Mouse (Mus musculus) spleen, adult 2 months (tissue): ENCODE results near the gene Pnldc1. TPM values are rescaled to one million over a fixed set of nuclear protein-coding genes. Genes with fewer than 3 reads are reported as not detected.
"Not testable (repeated sequence)": the region's sequence is repeated elsewhere in the genome, so short reads cannot be mapped to it uniquely, and the experiment has no call there.

Source experiments
- DNase-seq, 2 experiments: peaks; one replicate each; pipeline versions ENCODE4 v3.0.0 to v3.0.0-alpha.2; 2012 to 2021; ENCODE audit warnings: low spot score in 2 of 2, low read depth in 1 of 2
- H3K27ac ChIP-seq: fragments of 200-500 bp; 2 replicates; pipeline ENCODE4 v1.5.1; 2012; ENCODE audit warnings: low read length, inconsistent platforms; ENCODE audit not compliant: insufficient read depth
- H3K27me3 ChIP-seq: fragments of 200-500 bp; 2 replicates; pipeline ENCODE4 v1.6.1; 2012; ENCODE audit warnings: mild to moderate bottlenecking, moderate library complexity, low read length, inconsistent platforms; ENCODE audit not compliant: control insufficient read depth, insufficient read depth
- H3K36me3 ChIP-seq: fragments of 200-500 bp; 2 replicates; pipeline ENCODE4 v1.6.1; 2012; ENCODE audit warnings: mild to moderate bottlenecking, low read length, inconsistent platforms; ENCODE audit not compliant: control insufficient read depth, insufficient read depth
- H3K4me1 ChIP-seq: fragments of 200-500 bp; 2 replicates; pipeline ENCODE4 v1.6.1; 2011; ENCODE audit warnings: inconsistent platforms; ENCODE audit not compliant: control insufficient read depth, insufficient read depth, insufficient read length
- H3K4me3 ChIP-seq: fragments of 200-500 bp; 2 replicates; pipeline ENCODE4 v1.5.1; 2011; ENCODE audit warnings: mild to moderate bottlenecking, inconsistent platforms; ENCODE audit not compliant: insufficient read depth, insufficient read length; ENCODE audit errors: extremely low read depth
- CTCF ChIP-seq: fragments of 200-500 bp; IDR thresholded peaks from 2 replicates; pipeline ENCODE4 v1.5.1; 2011; ENCODE audit warnings: mild to moderate bottlenecking, inconsistent platforms; ENCODE audit not compliant: insufficient read depth, insufficient read length, insufficient replicate concordance; ENCODE audit errors: extremely low read depth
- POLR2A ChIP-seq: fragments of 200-500 bp; IDR thresholded peaks from 2 replicates; pipeline ENCODE4 v1.6.1; 2011; ENCODE audit warnings: low read depth, low read length, inconsistent platforms
- WGBS: fragments of 180-500 bp; shearing (Covaris S2); methylation state at CpG from one replicate; pipeline ENCODE4 v1.1.7; 2018; 5-methylcytosine and 5-hydroxymethylcytosine counted together
- polyA plus RNA-seq: library from polyadenylated mRNA; depleted of rRNA; stranded (reverse); fragments of >200 nt; gene quantifications from 2 replicates; pipeline ENCODE4 v1.2.3, GENCODE M21; 2012; rRNA removed

The Pnldc1 gene
- polyA plus RNA-seq: 0.32 and 0.88 TPM in 2 replicates

- no peak for DNase-seq
- H3K27ac ChIP-seq: no peak within 1 kb of the TSS
- peaks cover 17% of the 10 kb centered on the region for H3K36me3 ChIP-seq
- no peaks in the 10 kb centered on the region for H3K27me3 ChIP-seq
- no peak within 1 kb of the TSS for H3K4me3 ChIP-seq
- H3K4me1 ChIP-seq: no peaks in the 10 kb centered on the region; the same call in 1 of the 2 replicates
- TF ChIP-seq CTCF (no peak), POLR2A (no peak)
- WGBS: 93% methylated on average over 35 of the region's 35 CpGs
Observed at GRCm38 (mm10) chr17:12909361-12910280, at the start of gene Pnldc1. Gene Pnldc1 (minus strand): TSS chr17:12910230.

GRCm38 (mm10) chr17:12959377-12959776 lies 49.3 kb upstream of the Pnldc1 start:
- H3K4me1 ChIP-seq, H3K27me3 ChIP-seq, DNase-seq, H3K36me3 ChIP-seq, H3K27ac ChIP-seq, H3K4me3 ChIP-seq: not testable (repeated sequence)
- WGBS: 64% methylated on average over 1 of the region's 2 CpGs

GRCm38 (mm10) chr17:12956664-12957063 lies 46.6 kb upstream of the Pnldc1 start:
- 92% methylated on average over 8 of the region's 8 CpGs for WGBS
- H3K4me1 ChIP-seq: no peaks in the 10 kb centered on the region
- H3K27me3 ChIP-seq: no peaks in the 10 kb centered on the region
- TF ChIP-seq POLR2A: no peak
- no peak for TF ChIP-seq CTCF
- no peak for DNase-seq
- no peak overlapping the region for H3K27ac ChIP-seq
- no peak overlapping the region for H3K4me3 ChIP-seq
- peaks cover 1% of the 10 kb centered on the region; the same call in 1 of the 2 replicates for H3K36me3 ChIP-seq

GRCm38 (mm10) chr17:12949669-12950068 lies 39.6 kb upstream of the Pnldc1 start:
- DNase-seq: no peak
- no peak overlapping the region for H3K4me3 ChIP-seq
- 92% methylated on average over 5 of the region's 5 CpGs for WGBS
- H3K36me3 ChIP-seq: peaks cover 9% of the 10 kb centered on the region
- no peaks in the 10 kb centered on the region for H3K4me1 ChIP-seq
- H3K27ac ChIP-seq: no peak overlapping the region
- H3K27me3 ChIP-seq: no peaks in the 10 kb centered on the region
- TF ChIP-seq CTCF (no peak), POLR2A (no peak)

GRCm38 (mm10) chr17:12942459-12943162 lies 32.6 kb upstream of the Pnldc1 start:
- no peak for DNase-seq
- H3K27me3 ChIP-seq: no peaks in the 10 kb centered on the region
- no peak overlapping the region for H3K4me3 ChIP-seq
- 91% methylated on average over 6 of the region's 6 CpGs for WGBS
- H3K36me3 ChIP-seq: peaks cover 6% of the 10 kb centered on the region
- H3K4me1 ChIP-seq: no peaks in the 10 kb centered on the region; the same call in 1 of the 2 replicates
- TF ChIP-seq CTCF: no peak
- no peak for TF ChIP-seq POLR2A
- no peak overlapping the region for H3K27ac ChIP-seq

- Histone ChIP-seq H3K36me3 (peaks cover 6% of the 10 kb centered on the region), H3K27me3 (no peaks in the 10 kb centered on the region), H3K4me1 (no peaks in the 10 kb centered on the region; the same call in 1 of the 2 replicates), H3K27ac (no peak overlapping the region), H3K4me3 (no peak overlapping the region)
- DNase-seq: no peak
- WGBS: 85% methylated on average over 8 of the region's 8 CpGs
- TF ChIP-seq CTCF: no peak
- TF ChIP-seq POLR2A: no peak
Observed at GRCm38 (mm10) chr17:12941543-12942260, 31.7 kb upstream of the Pnldc1 start.
